Mouse (Mus musculus): Measurements from ENCODE around the gene Rnf208.
A peak's percentile ranks its signal among the peaks of the same experiment; 100 is the strongest.
"Not testable (repeated sequence)": the region's sequence is repeated elsewhere in the genome, so short reads cannot be mapped to it uniquely, and the experiment has no call there.

Rnf208 gene

DNA sequence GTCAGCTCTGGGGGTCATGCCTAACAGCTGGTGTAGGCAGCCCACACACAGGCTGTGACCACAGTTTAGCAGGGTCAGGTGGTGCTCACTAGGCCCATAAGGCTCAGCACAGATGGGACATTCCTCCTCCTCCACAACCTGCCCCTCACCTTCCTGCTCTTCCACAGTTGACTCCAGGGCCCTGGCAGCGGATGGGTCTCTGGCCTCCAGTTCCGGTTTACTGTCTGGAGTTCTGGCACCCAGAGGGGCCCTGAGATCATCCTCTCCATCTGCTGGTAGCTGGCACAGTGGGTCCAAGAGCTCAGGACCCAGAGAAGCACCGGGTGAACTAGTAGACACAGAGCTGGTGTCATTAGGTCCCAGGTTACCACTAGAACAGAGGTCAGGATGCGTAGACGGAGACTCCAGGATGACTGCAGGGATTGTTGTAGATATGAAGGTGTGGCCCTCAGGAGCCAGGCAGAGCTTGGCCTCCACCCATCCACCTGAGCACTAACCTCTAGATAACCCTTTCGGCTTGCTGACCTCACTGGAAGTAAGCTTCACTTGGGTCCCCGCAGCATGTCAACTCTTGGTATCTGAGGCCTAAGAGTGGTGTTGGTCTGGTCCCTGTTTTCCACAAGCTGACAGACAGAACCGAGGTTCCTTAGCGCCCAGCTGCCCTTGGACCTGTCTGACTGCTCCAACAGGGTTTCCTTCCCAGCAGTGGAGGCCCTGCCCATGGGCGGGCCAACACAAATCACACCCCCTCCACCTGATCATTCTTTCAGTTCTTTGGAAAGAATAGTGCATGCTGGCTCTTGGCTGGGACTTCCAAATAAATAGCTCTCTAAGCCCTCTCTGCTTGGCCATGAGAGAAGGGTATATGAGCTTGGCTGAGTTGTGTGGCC lies 4.4 kb downstream of the Rnf208 start, which contains the start of gene AL732309.1:
TSS of gene AL732309.1 (minus strand) at position 681 of the 890 bp plus-strand sequence.
- no peak for DNase-seq (ENCODE audit: low spot score in 2 of 2)

DNA sequence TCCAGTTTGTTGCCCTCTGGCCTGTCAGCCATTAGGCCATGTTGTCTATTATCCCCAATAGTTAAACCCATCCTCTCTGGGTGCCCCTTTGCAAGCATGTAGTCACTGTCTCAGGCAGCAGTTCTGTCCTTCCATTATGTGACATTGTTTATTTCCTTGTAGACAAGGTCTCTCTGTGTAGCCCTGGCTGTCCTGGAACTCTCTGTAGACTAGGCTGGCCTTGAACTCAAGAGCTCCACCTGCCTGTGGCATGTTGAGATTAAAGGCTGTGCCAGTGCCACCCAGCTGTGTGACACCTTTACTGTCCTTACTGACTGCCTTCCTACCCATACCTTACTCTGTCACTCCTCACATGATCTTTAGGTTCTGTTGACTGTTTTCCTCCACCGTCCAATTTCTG lies 10.3 kb downstream of the Rnf208 start:
- no peak for DNase-seq (ENCODE audit: low spot score in 2 of 2)

DNA sequence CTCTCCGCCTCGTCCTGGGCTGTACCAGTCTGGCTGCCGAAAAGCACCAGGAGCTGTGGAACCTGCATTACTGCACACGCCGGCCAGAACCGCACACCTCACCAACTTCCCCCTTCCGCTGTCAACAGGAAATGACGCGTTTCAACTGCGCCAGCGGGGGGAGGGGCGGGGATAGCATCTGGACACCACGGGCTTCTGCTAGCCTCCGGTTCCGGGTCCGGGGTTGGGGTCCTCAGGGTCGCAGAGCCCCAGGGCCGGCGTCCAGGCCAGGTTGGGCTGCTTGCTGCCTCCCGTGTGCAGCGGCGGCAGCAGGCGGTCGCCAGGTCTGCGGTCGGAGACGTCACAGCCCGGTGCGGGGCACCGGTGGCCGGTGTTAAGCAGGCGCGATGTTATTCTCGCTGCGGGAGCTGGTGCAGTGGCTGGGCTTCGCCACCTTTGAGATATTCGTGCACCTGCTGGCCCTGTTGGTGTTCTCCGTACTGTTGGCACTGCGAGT lies 13.3 kb downstream of the Rnf208 start, which contains the start of gene Tmem203:
TSS of gene Tmem203 (plus strand) at position 156 of the 496 bp plus-strand sequence.
- peak; percentile 77 to 83 for DNase-seq (ENCODE audit: low spot score in 2 of 2)

DNA sequence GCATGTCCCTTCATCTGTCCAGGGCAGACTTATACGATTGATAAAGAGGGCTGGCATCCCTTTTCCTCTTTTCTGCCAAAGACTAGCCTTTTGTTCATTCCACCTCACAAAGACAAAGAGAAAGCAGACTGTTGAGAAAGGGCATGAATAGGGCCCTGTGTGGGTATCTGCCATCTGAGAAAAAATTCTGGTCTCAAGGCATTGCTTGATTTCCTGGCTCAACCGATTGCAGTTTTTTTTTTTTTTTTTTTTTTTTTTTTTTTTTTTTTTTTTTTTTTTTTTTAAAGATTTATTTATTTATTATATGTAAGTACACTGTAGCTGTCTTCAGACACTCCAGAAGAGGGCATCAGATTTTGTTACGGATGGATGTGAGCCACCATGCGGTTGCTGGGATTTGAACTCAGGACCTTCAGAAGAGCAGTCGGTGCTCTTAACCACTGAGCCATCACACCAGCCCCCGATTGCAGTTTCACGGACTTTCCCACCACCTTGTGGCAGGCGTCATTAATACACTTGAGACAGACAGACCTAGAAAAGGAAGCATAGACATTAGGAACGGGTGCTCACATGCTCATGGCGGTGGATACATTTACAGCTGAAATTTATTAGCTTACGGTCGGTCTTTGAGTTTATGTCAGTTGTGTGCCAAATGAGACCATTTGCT lies 14.5 kb downstream of the Rnf208 start:
- not testable (repeated sequence) for DNase-seq (ENCODE audit: low spot score in 2 of 2)

DNA sequence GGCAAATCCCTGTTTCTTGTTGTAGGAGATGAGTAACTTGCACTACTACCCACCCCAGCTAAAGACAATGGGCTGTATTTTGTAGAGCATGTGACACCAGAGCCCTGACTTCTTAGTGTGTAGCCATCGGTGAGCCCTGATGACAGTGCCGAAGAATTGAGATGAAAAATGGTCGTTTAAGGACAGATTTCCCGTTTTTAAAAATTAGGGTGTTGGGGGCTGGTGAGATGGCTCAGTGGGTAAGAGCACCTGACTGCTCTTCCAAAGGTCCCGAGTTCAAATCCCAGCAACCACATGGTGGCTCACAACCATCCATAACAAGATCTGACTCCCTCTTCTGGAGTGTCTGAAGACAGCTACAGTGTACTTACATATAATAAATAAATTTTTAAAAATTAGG lies 15.2 kb downstream of the Rnf208 start:
- not testable (repeated sequence) for DNase-seq (ENCODE audit: low spot score in 2 of 2)

DNA sequence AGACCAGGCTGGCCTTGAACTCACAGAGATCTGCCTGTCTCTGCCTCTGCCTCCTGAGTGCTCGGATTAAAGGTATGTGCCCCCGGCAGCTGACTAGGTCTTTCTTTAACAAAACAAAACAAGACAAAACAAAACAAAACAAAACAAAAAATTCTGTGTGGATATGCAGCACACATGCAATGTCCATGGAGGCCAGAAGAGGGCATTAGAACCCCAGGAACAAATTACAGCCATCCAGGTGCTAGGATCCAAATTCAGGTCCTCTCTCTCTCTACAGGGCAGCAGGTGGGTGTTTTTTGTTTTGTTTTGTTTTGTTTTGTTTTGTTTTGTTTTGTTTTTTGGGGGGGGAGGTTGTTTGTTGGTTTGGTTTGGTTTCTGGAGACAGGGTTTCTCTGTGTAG lies 16.8 kb downstream of the Rnf208 start:
- DNase-seq (ENCODE audit: low spot score in 2 of 2) = no peak

DNA sequence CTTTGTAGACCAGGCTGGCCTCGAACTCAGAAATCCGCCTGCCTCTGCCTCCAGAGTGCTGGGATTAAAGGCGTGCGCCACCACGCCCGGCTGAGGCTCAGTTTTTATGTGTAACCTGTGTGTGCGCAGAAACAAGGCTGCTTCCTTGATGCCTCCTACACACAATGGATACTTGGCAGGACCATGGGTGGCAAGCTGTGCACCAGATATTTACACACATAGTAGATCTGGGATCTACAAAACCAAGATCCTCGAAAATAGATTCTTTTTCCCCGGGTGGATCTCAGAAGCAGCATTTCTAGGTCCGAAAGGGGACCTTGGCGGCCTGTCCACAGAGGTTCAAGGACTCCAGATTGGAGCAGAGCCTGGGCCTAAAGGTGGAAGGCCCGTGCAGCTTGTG lies 19.8 kb downstream of the Rnf208 start:
- peak in 1 of 2 experiments; percentile 8 for DNase-seq (ENCODE audit: low spot score in 2 of 2)

DNA sequence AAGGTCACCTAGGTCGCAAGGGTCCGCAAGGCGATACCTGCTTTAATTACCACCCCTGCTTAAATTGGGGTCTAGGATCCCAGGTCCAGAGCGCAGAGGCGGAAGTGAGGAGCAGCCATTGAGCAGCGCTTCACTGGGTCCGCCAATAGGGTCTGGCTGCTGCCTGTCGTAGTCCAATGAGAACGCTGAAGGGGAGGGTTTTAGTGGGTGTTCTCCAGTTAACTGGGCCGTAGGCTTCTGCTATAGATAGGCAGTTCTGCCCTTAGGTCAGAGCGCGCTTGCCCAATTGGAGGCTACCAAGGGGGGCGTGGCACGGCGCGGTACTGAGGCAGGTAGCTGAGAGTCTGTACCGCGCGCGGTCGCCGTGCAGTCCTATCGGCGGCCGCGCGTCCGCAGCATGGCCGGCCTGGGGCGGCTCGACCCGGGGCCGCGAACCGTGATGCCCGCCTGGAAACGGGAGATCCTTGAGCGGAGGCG lies 20.3 kb downstream of the Rnf208 start, which contains the start of gene Tprn:
TSS of gene Tprn (plus strand) at position 328 of the 477 bp plus-strand sequence.
- peak; percentile 91 to 95 for DNase-seq (ENCODE audit: low spot score in 2 of 2)

DNA sequence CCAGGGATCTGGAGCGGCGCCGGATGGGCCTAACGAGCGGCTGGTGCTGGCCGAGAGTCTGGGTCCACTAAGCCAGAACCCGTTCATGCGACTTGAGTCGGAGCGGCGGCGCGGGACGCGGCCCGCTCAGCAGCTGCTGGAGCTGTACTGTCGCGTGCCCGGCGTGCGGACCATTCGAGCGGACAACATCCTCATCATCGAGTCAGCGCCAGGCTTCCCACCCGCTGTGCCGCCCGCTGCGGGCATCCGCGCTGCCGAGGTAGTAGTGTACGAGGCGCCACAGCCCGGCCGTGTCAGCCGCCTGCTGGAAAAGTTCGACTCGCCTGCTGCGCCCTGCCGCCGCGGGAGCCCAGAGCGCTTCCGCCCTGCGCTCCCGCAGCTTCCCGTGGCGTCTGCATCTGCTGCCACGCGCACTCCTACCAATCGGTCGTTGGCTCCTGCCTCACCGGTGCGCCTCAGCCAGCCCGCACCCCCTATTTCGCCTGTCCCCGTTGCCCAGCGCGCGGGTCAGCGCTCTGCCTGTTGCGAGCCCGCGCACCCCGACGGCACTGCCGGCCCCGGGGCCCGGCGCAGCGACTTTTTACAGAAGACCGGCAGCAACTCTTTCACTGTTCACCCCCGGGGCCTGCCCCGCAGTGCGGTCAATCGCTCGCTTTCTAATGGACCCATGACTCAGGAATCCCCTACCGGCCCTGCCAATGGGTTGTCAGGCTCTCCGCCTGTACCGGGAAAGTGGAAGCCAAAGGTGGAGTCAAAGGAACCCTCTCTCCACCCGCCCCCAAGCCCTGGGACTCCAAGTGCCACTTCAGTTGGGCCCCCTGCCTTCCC lies 21.0 kb downstream of the Rnf208 start:
- DNase-seq (ENCODE audit: low spot score in 2 of 2) = peak in 1 of 2 experiments; percentile 22

DNA sequence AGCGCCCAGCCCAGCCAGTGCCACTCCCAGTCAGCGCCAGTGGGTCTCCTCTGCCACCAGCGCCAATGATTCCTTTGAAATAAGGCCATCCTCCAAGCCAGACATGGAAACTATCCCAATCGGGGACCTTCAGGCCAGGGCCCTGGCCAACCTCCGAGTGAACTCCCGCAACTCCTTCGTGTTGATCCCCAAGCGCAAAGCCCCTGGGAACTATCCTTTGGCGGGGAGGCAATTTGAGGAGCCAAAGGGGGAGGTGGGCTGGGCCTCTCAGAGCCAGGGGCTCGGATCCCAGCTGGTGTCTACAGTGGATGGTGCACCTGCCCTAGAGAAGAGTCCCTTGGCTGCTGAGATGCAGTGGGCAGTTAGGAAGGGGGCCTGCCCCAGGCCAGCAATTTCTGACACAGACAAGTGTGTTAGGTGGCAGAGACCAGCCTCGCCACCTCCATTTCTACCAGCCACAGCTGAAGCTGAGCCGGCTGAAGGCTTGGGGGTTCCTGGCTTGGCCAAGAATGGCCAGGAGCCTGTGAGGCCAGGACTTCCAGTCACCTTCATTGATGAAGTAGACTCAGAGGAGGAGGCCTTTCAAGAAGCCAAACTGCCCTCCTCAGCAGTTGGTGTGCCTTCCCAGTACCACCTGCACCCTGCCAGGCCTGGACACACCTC lies 21.7 kb downstream of the Rnf208 start:
- peak in 1 of 2 experiments; percentile 10 for DNase-seq (ENCODE audit: low spot score in 2 of 2)

DNA sequence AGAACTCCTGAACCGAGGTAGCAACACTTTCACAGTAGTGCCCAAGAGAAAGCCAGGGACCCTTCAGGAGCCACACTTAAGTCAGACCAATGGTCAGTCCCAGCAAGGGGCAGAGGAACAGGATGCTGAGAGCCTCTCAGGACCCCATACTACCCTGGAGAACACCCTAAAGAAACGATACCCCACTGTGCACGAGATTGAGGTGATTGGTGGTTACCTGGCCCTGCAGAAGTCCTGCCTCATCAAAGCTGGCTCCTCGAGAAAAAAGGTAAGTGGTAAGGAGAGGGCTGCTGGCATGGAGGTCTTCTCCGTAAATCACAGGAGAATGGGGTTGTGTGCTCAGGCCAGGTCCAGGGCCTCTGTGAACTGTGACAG lies 22.2 kb downstream of the Rnf208 start:
- DNase-seq (ENCODE audit: low spot score in 2 of 2) = no peak

DNA sequence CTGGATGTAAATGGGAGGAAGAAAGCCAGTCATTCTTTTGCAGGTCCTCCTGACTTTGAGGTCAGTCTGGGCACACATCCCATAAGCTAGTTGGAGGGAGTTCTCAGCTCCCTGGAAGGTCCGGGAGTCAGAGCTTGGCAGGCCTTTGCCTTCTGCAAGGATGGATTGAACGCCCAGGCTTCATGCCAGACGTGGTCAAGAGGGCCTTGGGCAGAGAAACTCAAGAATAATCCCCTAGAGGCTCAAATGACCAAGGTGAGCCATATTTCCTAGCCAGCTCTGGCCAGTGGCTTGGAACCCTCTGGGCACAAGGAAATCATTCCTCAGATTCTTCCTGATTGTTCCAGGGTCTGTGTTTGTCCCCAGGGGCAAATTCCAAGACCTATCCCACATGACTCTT lies 22.8 kb downstream of the Rnf208 start:
- peak in 1 of 2 experiments; percentile 9 for DNase-seq (ENCODE audit: low spot score in 2 of 2)

DNA sequence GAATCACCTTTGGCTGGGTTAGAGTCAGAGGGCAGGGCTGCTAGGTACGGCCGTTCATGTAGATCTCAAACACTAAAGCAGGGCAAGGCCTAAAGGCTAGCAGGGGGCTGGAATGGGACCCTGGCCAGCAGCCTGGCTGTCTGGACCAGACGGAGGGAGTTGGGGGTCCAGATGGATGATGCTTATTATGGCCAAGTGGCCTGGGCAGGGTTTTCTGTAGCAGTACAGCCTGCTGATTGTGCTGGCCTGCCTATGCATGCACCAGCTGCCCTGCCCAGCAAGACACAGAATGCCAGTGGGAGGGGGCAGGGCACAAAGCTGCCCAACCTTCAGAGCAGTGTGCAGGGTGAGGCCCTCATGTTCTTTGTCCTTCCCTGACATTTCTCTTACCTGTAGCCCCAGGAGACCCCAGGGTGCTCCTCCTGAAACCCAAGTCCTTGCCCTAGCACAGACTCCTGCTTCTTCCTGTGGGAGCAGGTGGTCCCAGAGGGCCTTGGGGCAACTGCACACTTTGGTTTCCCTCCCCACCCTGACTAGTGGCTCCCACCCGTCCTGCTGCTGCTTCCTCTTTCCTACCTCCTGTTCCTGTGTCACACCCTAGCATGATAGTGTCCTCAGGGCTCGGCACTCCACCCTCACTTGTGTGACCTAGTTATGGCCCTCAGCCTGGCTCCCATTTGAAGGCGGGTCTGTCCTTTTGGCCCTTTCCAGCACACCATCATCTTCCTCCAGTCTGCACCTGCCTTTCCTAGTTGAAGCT lies 24.0 kb downstream of the Rnf208 start:
- peak in 1 of 2 experiments; percentile 17 for DNase-seq (ENCODE audit: low spot score in 2 of 2)

DNA sequence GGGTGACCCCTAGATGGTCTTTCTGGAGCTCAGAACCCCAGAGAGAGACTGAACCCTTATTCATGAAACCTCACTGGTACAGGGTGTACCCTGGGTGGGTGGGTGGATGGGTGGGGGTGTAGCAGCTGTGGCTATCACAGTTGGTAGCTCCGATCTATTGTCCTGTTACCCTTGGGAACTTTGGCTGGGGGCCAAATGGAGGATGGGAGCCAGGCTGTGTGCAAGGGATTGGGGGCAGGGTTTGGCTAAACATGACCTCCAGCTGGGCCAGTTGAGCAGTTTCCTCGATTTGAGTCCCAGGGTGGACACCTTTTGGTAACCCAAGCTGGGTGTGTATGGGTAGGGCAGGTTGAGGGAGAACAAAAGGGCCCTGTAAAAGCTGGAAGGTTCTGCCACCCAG lies 24.7 kb downstream of the Rnf208 start:
- peak in 1 of 2 experiments; percentile 31 for DNase-seq (ENCODE audit: low spot score in 2 of 2)

DNA sequence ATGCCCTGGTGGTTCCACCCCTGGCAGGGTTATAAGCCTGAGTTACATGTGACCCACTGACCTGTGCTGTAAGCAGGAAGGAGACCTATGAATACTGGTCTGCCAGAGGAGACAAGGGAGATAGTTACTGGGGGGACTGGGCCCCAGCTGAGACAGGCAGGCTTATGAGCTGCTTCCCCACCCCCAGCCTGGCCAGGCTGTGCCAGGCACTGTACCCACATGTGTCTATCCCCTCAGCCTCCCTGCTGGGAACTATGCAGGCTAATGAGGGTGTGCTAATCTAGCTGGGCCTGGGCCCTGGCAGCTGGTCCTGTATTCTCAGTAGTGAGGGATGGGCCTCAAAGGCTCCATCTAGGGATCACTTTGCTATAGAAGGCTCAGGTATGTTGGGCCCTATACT lies 25.2 kb downstream of the Rnf208 start:
- no peak for DNase-seq (ENCODE audit: low spot score in 2 of 2)

DNA sequence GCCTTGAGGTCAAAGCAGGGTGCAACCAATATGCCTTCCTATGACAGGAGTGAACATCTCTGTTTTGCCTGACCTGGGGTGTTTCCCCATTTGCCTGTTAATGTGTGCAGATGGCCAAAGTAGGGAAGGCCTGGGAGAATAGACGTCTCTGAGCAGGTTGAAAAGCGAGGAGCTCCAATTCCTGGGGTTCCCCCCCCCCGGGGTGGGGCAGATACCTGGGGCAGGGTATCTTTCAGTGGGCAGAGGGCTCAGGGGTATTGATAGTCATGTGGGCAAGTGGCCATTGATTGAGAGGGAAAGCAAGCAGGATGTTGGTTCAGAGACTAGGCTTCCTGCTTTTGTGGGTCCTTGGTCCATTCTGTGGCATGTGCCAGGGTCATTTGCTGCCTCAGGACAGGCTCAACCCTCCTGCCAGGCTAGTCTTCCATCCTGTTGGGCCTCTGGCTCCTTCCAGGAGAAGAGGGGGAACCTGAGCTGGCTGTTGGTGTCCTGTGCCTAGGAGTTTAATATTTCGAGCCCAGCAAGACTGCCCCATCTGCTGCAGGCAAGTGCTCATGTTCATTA lies 25.8 kb downstream of the Rnf208 start:
- DNase-seq (ENCODE audit: low spot score in 2 of 2) = no peak

DNA sequence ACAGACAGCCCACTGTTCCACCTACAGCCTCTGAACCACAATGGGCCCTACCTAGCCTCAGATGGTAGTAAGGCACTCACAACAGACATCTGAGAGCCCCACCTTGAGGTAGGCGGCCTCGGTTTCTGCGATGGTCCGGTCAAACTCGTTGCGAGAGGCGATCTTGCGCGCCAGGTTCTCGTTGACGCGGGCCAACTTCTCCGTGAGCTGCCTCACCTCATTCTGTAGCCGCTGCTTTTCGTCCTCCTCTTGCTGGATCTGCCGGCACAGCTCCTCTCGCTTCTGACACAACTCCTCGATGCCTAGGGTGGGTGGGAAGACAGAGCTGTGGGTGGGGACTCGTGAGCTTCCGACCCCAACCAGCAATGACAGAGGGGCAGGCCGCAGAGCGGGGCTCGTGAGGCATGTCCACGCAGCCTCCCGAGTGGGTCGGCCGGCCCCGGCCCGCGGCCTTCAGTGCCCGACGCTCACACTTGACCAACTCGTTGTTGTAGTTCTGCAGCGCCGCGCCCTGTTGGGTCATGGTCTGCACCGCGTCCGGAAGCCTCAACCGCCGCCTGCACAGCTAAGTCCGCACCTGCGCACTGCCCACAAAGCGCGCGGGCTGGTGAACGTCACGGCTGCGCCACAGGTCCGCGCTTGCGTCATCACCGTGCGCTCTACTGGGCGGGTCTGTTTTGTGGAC lies 29.9 kb downstream of the Rnf208 start, which contains the start of the genes Ssna1 and Anapc2:
TSS of gene Ssna1 (minus strand) at position 612 of the 685 bp plus-strand sequence.
TSS of gene Anapc2 (plus strand) at position 652 of the 685 bp plus-strand sequence.
- DNase-seq (ENCODE audit: low spot score in 2 of 2) = peak; percentile 93 to 98

DNA sequence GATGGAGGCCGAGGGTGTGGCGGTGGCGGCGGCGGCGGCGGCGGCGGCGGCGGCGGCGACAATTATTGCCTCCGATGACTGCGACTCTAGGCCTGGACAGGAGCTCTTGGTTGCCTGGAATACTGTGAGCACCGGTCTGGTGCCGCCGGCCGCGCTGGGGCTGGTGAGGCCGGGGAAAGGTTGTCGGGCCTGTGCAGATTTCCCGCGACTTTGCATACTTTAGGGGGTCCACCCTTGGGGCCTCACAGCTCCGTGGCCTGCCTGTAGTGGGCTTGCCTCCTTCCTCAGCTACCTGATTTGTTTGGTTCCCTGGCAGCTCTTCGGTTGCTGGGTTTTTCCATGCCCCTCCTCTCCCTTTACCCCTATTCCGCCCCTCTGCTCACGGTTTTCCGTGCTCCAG lies 30.5 kb downstream of the Rnf208 start:
- DNase-seq (ENCODE audit: low spot score in 2 of 2) = no peak

DNA sequence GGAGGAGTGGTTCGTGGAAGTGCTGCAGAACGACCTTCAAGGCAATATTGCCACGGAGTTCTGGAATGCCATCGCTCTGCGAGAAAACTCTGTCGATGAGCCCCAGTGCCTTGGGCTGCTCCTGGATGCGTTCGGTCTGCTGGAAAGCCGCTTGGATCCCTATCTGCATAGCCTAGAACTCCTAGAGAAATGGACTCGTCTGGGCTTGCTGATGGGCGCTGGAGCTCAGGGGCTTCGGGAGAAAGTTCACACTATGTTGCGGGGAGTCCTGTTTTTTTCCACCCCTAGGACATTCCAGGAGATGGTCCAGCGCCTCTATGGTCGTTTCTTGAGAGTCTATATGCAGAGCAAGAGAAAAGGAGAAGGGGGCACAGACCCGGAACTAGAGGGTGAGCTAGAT lies 31.0 kb downstream of the Rnf208 start:
- DNase-seq (ENCODE audit: low spot score in 2 of 2) = no peak

Data from frontal cortex, postnatal 10 days (tissue).